Mouse (Mus musculus): ENCODE data around the gene Surf6.

DNA sequence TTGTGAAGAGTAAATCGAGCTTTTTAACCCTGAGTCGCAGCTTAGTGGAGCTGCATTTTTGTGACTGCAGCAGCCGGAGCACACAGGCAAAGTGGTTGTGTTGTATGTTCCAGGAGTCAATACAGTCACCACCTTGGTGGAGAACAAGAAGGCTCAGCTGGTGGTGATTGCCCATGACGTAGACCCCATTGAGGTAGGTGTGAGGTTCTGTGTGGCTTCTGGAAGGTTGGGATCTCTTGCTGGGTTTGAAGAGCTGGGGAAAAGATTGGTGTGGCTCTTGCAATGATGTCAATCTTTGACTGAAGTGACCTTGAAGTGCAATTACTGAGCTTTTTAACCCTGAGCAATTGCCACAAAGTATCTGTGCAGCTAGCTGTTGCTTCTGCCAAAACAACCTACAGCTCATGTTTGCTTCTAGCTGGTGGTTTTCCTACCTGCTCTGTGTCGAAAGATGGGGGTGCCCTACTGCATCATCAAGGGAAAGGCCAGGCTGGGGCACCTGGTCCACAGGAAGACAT lies 9.6 kb upstream of the Surf6 start:
- TF ChIP-seq CTCF (IDR thresholded peaks at IDR 0.05; ENCODE audit: borderline replicate concordance, extremely low read depth, insufficient read depth, insufficient read length) (no peak), POLR2A (IDR thresholded peaks at IDR 0.05; ENCODE audit: borderline replicate concordance, extremely low read depth, insufficient read depth, insufficient read length, poor library complexity, severe bottlenecking) (no peak)
